Mouse (Mus musculus): ENCODE measurements at regions not wholly inside any gene's neighbourhood (a gene's known extent, or its start where the extent isn't known, plus 50 kb on each side); places are given as distances from the start of the nearest gene placed in this dataset.

DNA sequence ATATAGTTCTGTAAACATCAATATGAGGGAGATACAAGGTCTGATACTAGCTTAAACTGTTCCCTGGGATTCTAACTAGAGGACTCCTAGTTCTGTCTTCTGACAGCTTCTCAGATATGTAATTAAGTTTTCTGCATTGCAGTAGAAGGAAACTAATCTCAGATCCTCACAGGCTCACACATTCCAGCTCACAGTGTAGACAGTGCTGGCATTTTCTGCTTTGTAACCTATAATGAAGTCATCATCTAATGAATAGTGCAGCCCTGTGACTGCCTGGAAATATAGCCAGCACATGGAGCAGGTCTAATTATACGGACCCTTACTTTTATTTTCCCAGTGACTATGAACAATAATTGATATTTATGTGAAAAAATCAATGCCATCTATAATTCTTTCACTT lies 331.2 kb upstream of the Celf2 start:
- DNase-seq (ENCODE audit: low spot score in 2 of 2) = no peak

DNA sequence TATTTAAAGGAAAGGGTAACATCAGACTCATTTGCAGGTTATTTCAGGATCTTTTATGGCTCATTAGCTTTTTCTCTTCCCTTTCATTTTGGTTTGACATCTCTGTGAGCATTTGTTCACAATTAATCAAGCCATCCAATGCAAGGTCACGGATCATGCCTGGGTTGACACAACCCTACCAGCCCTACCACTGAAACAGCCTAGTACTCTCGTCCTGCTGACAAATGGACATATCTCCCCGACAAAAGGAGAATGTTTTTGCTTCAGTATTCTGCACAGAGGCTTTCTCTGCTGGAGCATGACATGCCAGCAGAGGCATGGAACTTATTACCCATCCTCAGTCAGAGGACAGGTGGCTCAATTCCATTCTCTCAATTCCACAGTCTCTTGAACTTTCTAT lies 328.5 kb upstream of the Celf2 start:
- DNase-seq (ENCODE audit: low spot score in 2 of 2) = no peak

DNA sequence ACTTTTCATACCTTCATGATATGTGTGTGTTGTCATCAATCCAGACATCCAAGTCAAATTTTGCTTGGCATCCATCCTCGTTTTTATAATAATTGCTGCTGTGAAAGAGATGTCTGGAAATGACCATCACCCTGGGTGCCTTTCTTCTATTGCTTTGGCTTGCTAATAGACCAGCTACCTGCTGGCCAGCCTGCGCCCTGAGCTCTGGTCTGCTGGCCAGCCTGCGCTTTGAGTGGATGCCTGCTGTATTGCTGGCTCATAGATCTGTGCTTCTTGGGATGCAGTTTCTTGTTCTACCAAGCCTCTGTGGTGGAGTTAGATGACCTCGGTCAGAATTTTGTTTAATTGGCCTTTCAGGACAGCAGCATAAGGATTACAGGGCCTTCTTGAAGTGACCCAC lies 321.9 kb upstream of the Celf2 start:
- DNase-seq (ENCODE audit: low spot score in 2 of 2) = no peak

DNA sequence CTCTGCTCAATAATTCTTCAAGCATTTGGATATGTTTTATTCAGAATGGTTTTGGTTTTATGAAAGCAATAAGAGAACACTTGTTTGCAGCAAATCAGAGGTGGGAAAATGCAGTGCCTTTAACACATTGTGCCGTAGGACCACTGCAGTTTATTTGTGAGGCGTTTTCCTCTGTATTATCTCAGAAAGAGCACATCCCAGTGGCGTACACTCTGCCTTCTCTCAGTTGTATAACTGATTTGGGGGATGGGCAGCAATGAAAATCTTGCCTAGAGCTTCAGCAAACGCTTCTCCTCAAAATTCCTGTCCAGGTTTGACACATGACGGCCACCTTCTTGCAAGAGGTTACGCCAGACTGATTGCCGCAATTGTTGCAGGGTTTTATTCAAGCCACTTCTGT lies 316.9 kb upstream of the Celf2 start:
- DNase-seq (ENCODE audit: low spot score in 2 of 2) = no peak

DNA sequence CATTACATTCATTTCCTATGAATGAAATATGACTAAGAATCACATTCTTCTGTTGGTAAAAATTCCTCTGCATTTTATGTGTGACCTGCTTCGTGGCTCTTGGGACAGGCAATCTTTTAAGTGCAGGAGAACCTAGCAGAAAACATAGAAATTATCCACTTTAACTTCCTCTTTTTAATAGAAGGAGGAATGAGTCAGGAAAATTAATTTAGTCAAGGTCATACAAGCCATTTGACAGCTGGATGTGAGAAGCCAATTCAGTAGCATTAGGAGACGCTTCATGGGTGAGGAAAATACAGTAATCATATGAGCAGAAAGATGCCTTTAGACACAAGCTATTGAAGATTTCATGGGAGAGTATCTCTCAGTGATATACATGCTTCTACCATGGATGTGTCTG lies 287.1 kb upstream of the Celf2 start:
- no peak for DNase-seq (ENCODE audit: low spot score in 2 of 2)

DNA sequence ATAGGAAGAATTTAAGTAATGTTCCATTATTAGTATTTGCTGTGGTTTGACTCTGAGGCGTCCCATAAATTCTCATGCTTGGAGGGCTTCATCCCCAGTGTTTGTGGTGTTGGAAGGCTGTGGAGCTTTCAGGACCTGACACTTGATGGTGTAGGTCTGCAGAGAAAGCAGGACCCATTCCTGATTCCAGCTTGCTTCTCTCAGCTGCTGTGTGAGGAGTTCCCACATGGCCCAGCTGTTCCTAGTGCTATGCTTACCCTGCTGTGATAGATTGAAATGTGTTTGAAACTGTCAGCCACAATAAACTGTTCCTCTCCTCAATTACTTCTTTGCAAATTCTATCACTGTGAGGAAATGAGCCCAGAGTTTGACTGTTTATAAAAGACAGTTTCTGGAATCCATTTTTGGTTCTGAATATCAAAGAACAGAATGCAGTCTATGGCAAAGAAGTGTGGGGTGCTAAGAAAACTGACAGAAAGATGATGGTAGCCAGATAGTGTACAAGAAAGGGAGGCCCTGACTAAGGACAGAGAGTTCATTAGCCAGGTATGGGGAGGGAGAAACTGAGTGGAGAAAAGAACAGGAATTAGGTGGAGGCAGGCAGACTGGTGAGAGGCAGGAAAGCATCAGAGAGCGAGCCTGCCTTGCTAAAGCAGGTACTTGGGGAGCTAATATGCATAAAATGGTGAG lies 283.2 kb upstream of the Celf2 start:
- no peak for DNase-seq (ENCODE audit: low spot score in 2 of 2)

DNA sequence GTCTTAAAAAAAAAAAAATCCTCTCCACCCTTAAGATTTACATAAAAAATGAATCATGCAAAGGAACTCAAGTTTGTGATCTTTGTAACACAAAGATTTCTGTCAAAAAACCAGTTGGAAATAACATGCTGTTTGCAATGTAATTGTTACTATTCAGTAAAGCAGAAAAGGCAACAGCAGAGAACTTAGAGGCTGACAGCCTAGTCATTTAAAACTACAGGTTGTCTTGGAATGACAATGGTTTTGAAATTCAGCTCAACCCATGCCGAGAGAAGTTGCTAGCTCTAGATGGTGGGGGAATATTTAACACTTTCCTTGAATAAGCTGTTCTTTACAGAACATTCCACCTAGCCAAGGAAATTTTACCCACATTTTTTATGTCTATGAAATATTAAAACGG lies 269.2 kb upstream of the Celf2 start:
- no peak for DNase-seq (ENCODE audit: low spot score in 2 of 2)

DNA sequence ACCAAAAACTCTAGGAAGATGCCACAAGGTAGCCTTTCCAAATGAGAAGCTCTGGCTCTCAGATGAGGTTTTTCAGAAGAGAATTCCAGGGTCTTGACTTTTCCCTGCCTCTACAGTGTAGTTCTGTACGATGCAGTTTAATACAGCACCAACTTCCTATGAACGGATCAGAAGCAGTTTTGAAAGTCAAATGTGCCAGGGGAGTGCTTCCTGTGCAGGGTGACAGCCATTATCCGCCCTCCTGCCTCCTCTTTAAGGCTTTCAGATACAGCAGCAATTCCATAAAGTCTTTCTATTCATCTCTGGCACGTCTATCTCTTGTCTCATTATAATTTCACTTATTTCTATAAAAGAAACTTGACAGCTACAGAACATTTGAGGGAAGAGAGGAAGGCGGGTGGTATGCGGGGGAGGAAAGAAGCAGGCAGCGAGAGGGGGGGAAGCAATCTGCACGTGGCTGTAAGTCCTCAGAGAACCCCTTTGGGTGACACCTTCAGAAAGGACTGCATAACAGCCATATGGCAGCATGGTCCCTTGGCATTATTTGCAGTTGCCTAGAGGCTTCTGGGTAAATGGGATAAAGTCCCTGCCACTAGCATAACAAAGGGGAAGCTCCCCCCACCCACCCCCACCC lies 224.9 kb upstream of the Celf2 start:
- DNase-seq (ENCODE audit: low spot score in 2 of 2) = no peak

DNA sequence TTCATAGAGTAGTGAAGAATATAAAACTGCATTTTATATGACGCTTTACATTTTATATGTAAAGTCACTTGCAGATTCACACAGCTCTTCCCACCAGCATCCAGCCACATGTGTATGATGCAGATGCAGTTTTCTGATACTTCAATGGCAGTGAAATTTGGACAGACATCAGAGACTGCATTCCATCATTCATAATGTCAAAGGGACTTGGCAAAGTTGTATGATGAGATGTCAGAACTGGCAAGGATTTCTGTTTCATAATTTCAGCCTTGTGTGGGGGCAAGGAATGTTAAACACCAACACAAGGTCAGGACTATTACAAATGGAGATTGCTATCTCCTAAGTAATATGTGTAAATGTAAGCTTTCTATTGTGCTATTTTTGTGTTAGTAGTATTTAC lies 221.6 kb upstream of the Celf2 start:
- DNase-seq (ENCODE audit: low spot score in 2 of 2) = no peak

DNA sequence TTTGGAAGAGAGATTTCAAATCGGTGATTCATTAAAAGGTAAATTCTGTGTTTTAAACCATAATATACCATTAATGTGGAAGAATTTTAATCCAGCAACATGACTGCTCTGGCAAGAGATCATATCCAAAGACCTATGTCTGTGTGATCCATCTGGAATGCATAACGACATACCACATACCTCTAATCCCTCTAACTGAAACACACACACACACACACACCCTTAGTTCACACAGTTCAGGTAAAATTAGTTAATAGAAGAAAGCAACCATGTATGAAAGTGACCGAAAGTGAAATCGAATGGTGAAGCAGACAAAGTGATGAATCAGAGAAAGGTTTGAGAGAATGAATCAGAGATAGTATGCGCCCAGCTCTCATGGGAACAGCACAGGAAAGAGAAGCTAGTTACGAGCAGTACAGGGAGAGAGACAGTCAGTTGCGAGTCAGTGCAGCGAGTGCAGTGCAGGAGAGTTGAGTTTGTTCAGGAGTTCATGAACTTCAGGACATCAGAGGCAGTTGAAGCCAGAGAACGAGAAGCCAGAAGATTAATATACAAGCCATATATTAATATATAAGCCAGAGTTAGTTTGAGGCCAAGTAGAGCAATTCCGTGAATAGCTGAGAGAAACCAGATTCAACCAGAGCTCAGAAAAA lies 213.0 kb upstream of the Celf2 start:
- no peak for DNase-seq (ENCODE audit: low spot score in 2 of 2)

DNA sequence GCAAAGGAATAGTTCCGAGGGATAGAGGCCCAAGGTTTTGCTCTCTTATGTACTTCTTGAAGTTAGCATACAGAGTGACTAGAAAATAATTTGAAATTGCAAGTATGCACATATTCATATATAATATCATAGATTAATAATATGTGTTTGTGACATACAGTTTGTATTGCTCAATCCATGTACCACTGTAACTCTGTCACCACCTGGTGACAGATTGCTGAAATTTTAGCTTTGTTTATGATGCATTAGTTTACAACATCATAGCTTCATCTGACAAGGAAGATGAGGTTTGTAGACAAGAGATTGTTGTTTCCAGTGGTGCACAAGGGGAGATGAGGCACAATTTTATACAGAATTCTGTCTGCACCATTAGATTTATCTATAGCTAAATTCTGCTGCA lies 201.7 kb upstream of the Celf2 start:
- no peak for DNase-seq (ENCODE audit: low spot score in 2 of 2)

DNA sequence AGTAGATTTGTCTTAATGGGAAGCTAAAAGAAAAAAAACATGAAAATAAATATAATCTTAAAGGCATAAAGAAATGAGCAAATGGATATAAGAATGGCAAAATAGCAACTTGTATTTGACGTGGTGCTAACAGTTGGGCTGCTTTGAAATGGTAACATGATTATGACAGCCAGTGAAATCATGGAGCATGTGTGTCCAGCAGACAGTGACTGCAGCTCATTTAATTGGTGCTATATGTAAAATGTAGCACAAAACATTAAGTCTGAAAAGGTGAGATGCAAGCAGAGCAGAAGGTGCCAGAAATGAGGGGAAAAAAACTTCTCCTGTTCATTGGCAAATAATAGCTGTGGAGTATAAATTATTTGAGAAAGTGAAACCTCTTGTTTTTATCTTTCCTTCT lies 201.1 kb upstream of the Celf2 start:
- DNase-seq (ENCODE audit: low spot score in 2 of 2) = no peak

DNA sequence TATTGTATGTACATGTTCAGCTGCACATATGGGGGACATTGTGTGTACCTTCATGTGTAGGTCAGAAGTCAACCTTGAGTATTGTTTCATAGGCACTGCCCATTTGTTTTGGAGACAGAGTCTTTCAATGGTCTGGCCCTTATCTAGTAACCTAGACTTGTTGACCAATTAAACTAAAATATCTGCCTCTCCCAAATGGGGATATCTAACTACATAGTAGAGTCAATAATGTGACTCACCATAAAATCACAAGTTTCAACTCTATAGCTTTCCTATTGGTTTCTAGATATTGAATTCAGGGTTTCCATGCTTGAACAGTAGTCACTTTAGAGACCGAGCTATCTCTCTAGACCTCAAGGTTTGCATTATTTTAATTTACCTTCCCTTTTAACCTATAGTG lies 174.0 kb upstream of the Celf2 start:
- no peak for DNase-seq (ENCODE audit: low spot score in 2 of 2)

DNA sequence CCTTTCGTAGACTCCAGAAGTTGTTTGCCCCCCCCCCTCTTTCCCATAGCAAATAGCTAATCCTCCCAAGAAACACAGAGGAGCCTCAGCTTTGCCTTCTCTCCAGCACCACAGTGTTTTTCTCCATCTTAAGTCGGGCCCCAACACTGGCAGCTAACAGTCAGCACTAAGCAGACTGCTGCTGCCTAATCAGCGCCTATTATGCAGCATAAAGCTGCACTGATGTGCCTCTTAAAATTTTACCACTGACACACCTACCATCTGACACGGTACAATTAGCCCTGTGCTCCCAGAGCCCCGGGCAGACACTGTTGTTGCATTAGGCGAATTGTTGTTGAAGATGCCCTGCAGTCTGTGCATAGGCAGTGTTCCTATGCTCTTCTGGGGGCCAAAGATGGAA lies 131.5 kb upstream of the Celf2 start:
- no peak for DNase-seq (ENCODE audit: low spot score in 2 of 2)

DNA sequence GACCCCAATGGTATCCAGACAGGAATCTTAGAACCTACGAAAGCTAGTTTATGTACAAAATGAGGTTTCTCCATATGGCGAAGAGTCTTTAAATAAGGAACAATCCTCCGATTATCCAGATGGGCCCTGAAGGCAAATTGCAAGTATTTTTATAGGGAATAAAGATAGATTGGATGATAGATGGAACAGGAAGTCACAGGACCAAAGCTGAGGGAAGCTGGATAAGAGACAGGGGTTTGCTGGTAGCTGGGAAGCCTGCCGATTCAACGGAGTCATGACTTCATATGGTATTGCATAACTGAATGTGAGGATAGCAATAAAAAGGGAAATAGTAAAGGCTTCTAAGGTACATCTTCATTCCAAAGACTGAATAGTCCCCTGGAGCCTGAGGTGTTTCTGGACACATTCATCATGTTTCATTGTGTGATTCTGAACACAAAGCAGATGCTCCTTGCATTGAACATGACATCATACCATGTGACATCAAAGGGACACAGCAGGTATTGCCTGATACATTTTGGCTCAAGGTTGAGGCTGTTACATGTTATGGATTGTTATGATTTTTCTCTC lies 113.4 kb upstream of the Celf2 start:
- DNase-seq (ENCODE audit: low spot score in 2 of 2) = no peak

DNA sequence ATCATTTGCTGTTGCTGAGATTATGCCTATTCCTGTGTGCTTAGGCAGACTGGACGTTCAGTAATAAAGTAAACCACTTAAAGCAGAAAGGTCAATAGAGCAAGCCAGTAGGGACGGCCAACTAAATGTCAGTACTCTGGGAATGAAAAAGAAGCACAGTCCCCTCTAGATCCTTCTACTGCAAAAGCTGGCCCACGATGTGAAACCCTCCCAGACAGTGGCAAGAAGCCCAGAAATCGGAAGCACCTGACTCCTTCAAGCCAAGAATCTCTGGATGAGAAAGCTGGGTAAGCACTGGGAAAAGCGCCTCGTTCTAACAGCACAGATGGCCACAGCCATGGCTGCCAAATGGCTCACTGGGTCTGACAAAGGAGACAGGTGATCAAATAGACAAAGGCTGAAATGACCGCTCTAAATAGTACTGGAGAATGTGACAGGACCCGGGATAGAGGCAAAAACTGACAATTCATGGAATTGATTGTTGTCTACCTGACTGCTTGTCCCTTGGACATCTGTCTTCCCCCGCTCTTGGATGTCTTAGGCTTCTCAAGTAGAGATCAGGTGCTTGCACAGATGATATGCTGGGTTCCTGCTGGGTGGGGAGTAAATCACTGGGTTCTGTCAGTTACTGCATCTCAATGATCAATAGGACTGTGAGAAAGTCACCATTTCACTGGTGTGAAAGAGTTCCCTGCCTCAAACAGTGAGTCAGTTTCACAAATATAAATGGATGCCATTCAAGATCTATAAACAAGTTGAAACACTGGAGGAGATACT lies 110.7 kb upstream of the Celf2 start:
- peak; percentile 70 to 83 for DNase-seq (ENCODE audit: low spot score in 2 of 2)

DNA sequence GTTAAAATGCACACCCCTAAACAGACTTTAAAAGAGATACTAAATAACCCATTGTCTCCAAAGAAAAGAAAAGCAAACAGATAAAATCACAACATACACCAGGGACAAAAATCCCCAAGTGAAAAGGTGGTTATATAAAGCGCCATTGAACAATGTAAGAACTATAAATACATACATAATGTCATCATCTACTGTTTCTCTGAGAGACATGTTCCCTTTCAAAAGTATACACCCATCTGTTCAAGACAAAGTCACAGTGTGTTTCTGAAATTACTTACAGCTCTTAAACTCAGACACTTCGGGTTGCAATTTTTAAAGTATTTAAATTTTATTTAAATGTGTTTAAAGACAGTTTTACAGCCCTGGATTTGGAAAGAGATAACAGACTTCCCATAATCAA lies 68.8 kb upstream of the Celf2 start:
- no peak for DNase-seq (ENCODE audit: low spot score in 2 of 2)
